Mouse (Mus musculus): ENCODE results near the gene Abat. TPM values are rescaled to one million over a fixed set of nuclear protein-coding genes. Genes with fewer than 3 reads are reported as not detected.

The Abat gene
- polyA plus RNA-seq, 1 experiment from 2014 or later: 41.6 TPM

DNA sequence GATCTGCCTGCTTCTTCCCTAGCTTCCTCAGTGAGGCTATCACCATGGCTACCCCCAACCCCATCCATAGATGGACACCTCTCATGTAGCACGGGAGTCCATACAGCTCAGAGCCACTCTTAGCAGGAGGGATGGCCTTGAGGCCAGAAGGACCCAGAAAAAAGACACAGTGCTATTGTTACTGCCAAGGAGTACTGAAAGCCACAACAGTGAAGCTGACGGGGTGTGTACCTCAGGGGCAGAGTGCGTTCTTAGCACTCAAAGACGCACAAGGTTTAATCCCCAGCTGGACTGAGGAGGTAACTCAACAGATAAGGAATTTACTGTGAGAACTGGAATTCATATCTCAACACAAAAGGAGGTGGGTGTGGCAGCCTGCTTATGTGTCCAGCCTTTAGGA is 59.8 kb downstream of the Abat start:
- no peak overlapping the region for H3K27ac ChIP-seq (ENCODE audit: low read depth)
- no peaks in the 10 kb centered on the region for H3K9me3 ChIP-seq (ENCODE audit: control insufficient read depth, low read length)
- no peak overlapping the region for H3K4me2 ChIP-seq (ENCODE audit: low read length)
- no peaks in the 10 kb centered on the region for H3K27me3 ChIP-seq (replicated peaks; ENCODE audit: control insufficient read depth, insufficient read depth, low read length)
- DNase-seq (ENCODE audit: low spot score) (peak; percentile 42), ATAC-seq (replicated peaks; ENCODE audit: low FRiP score, low TSS enrichment, low read depth) (no peak)
- no peak overlapping the region for H3K9ac ChIP-seq (ENCODE audit: low read length)
- WGBS: 81% methylated on average over 4 of the region's 4 CpGs
- H3K36me3 ChIP-seq (ENCODE audit: control insufficient read depth, insufficient read depth, low read length): peaks cover 15% of the 10 kb centered on the region; the same call in 1 of the 2 replicates
- 0 out of 2 replicates have a peak, but pooled peaks cover 6% of the 10 kb centered on the region for H3K4me1 ChIP-seq (replicated peaks; ENCODE audit: control insufficient read depth, insufficient read depth, low read length)
- no peak overlapping the region for H3K4me3 ChIP-seq (ENCODE audit: low read depth, low read length)

DNA sequence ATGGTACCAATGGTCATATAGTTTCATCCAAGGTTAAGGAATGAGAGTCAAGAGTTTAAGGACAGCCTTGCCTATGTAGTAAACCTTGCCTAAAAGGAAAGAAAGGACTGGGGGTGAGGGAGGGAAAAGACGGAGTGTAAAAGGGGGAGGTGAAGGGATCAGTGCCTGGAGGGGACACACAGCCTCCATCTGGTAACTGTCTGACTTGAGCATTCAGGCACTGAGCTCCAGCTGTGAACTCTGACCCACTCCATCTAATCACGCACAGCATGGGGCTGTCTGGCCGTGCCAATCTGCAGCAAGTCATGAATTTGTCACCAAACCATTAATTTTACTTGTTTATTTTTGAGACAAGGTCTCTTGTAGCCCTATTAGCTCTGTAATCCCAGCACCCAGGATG is 60.5 kb downstream of the Abat start:
- peaks cover 21% of the 10 kb centered on the region; the same call in 1 of the 2 replicates for H3K36me3 ChIP-seq (ENCODE audit: control insufficient read depth, insufficient read depth, low read length)
- 0 out of 2 replicates have a peak, but pooled peaks cover 6% of the 10 kb centered on the region for H3K4me1 ChIP-seq (replicated peaks; ENCODE audit: control insufficient read depth, insufficient read depth, low read length)
- H3K4me2 ChIP-seq (ENCODE audit: low read length): no peak overlapping the region
- no peak overlapping the region for H3K9ac ChIP-seq (ENCODE audit: low read length)
- no peaks in the 10 kb centered on the region for H3K9me3 ChIP-seq (ENCODE audit: control insufficient read depth, low read length)
- no peak overlapping the region for H3K27ac ChIP-seq (ENCODE audit: low read depth)
- DNase-seq (ENCODE audit: low spot score) (no peak), ATAC-seq (replicated peaks; ENCODE audit: low FRiP score, low TSS enrichment, low read depth) (no peak)
- H3K27me3 ChIP-seq (replicated peaks; ENCODE audit: control insufficient read depth, insufficient read depth, low read length): no peaks in the 10 kb centered on the region
- H3K4me3 ChIP-seq (ENCODE audit: low read depth, low read length): no peak overlapping the region
- 29% methylated on average over 3 of the region's 3 CpGs for WGBS

DNA sequence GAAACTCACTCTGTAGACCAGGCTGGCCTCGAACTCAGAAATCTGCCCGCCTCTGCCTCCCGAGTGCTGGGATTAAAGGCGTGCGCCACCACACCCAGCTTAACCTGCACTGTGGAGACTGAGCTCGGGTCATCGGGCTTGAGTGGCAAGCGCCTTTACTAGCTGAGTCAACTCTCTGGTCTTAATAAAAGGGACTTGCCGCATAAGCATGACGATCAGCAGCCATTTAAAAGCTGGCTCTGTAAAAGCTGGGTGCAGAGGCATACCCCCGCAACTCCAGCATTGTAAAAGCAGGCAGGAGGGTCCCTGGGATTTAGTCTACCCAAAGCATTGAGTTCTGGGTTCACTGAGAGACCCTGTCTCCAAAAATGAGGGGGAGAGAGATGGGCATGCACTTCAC is 61.1 kb downstream of the Abat start:
- ATAC-seq (replicated peaks; ENCODE audit: low FRiP score, low TSS enrichment, low read depth) (no peak), DNase-seq (ENCODE audit: low spot score) (peak; percentile 48)
- WGBS: 90% methylated on average over 11 of the region's 11 CpGs
- no peak overlapping the region for H3K4me2 ChIP-seq (ENCODE audit: low read length)
- 0 out of 2 replicates have a peak, but pooled peaks cover 5% of the 10 kb centered on the region for H3K4me1 ChIP-seq (replicated peaks; ENCODE audit: control insufficient read depth, insufficient read depth, low read length)
- no peaks in the 10 kb centered on the region for H3K27me3 ChIP-seq (replicated peaks; ENCODE audit: control insufficient read depth, insufficient read depth, low read length)
- no peak overlapping the region for H3K27ac ChIP-seq (ENCODE audit: low read depth)
- no peaks in the 10 kb centered on the region for H3K9me3 ChIP-seq (ENCODE audit: control insufficient read depth, low read length)
- no peak overlapping the region for H3K4me3 ChIP-seq (ENCODE audit: low read depth, low read length)
- H3K36me3 ChIP-seq (ENCODE audit: control insufficient read depth, insufficient read depth, low read length): peaks cover 21% of the 10 kb centered on the region; the same call in 1 of the 2 replicates
- no peak overlapping the region for H3K9ac ChIP-seq (ENCODE audit: low read length)

DNA sequence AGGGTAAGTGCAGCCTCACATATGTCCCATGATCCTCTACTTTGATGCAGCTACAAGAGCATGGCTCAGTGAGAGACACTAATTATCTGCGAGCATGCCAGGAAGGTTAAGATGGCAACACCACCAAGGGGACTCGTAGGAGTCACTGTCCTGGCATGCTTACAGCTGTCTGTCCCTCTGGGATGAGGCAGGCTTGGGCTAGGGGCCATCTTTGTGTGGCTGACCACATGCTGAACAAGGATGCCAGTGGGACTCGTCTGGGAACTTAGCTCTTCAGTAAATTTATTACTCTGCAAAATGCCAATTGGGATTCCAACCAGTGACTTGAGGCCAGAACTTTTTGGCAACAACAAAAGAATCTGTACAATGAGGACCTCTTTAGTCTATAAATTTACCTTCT is 62.9 kb downstream of the Abat start:
- DNase-seq (ENCODE audit: low spot score) (peak; percentile 42), ATAC-seq (replicated peaks; ENCODE audit: low FRiP score, low TSS enrichment, low read depth) (no peak)
- Histone ChIP-seq H3K9me3 (ENCODE audit: control insufficient read depth, low read length) (no peaks in the 10 kb centered on the region), H3K36me3 (ENCODE audit: control insufficient read depth, insufficient read depth, low read length) (peaks cover 21% of the 10 kb centered on the region; the same call in 1 of the 2 replicates), H3K4me2 (ENCODE audit: low read length) (no peak overlapping the region), H3K27me3 (replicated peaks; ENCODE audit: control insufficient read depth, insufficient read depth, low read length) (no peaks in the 10 kb centered on the region), H3K9ac (ENCODE audit: low read length) (no peak overlapping the region), H3K4me1 (replicated peaks; ENCODE audit: control insufficient read depth, insufficient read depth, low read length) (no peaks in the 10 kb centered on the region), H3K27ac (ENCODE audit: low read depth) (no peak overlapping the region), H3K4me3 (ENCODE audit: low read depth, low read length) (no peak overlapping the region)
- 78% methylated on average over 3 of the region's 3 CpGs for WGBS

DNA sequence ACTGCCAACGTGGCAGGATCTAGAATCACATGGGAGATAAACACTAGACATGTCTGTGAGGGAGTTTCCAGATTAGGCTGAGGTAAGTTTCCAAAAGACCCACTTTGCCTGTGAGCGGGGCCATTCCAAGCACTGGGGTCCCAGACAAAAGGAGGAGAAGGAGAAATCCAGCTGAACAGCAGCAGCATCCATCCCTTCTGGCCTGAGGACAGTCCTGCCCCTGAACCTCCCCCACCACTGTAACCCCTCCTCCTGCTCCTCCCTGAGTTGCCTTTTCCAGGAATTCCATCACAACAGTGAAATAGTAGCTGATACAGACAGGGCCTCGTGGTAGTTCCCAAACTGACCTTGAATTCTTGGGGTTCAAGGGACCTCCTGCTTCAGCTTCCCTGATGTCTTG is 63.7 kb downstream of the Abat start:
- DNase-seq (ENCODE audit: low spot score) (no peak), ATAC-seq (replicated peaks; ENCODE audit: low FRiP score, low TSS enrichment, low read depth) (no peak)
- no peaks in the 10 kb centered on the region for H3K4me1 ChIP-seq (replicated peaks; ENCODE audit: control insufficient read depth, insufficient read depth, low read length)
- H3K27me3 ChIP-seq (replicated peaks; ENCODE audit: control insufficient read depth, insufficient read depth, low read length): no peaks in the 10 kb centered on the region
- 72% methylated on average over 3 of the region's 3 CpGs for WGBS
- H3K9me3 ChIP-seq (ENCODE audit: control insufficient read depth, low read length): no peaks in the 10 kb centered on the region
- no peak overlapping the region for H3K27ac ChIP-seq (ENCODE audit: low read depth)
- H3K4me3 ChIP-seq (ENCODE audit: low read depth, low read length): no peak overlapping the region
- no peak overlapping the region for H3K4me2 ChIP-seq (ENCODE audit: low read length)
- peaks cover 21% of the 10 kb centered on the region; the same call in 1 of the 2 replicates for H3K36me3 ChIP-seq (ENCODE audit: control insufficient read depth, insufficient read depth, low read length)
- no peak overlapping the region for H3K9ac ChIP-seq (ENCODE audit: low read length)

DNA sequence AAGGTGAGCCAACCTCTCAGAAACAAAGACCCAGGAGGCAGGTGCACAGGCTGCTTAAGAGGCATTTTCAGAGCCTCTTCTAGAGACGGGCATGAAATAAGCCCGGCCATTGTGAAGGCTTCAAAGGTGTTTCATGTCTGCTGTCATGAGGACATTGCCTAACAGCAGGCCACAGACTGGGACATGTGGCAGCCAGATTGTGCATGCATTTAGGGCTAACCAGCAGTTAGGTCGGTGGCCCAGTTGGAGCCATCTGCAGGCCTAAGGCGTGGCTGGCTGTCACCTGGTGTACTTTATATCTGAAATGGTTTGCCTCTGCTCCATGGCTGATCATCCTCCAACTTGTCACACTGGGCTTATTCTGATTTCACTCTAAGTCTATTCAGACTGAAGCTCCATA is 65.1 kb downstream of the Abat start:
- H3K4me2 ChIP-seq (ENCODE audit: low read length): no peak overlapping the region
- H3K9ac ChIP-seq (ENCODE audit: low read length): no peak overlapping the region
- no peaks in the 10 kb centered on the region for H3K27me3 ChIP-seq (replicated peaks; ENCODE audit: control insufficient read depth, insufficient read depth, low read length)
- DNase-seq (ENCODE audit: low spot score) (no peak), ATAC-seq (replicated peaks; ENCODE audit: low FRiP score, low TSS enrichment, low read depth) (no peak)
- no peak overlapping the region for H3K27ac ChIP-seq (ENCODE audit: low read depth)
- H3K4me1 ChIP-seq (replicated peaks; ENCODE audit: control insufficient read depth, insufficient read depth, low read length): no peaks in the 10 kb centered on the region
- H3K9me3 ChIP-seq (ENCODE audit: control insufficient read depth, low read length): 0 out of 2 replicates have a peak, but pooled peaks cover 3% of the 10 kb centered on the region
- peaks cover 28% of the 10 kb centered on the region for H3K36me3 ChIP-seq (ENCODE audit: control insufficient read depth, insufficient read depth, low read length)
- 75% methylated on average over 4 of the region's 4 CpGs for WGBS
- H3K4me3 ChIP-seq (ENCODE audit: low read depth, low read length): no peak overlapping the region

DNA sequence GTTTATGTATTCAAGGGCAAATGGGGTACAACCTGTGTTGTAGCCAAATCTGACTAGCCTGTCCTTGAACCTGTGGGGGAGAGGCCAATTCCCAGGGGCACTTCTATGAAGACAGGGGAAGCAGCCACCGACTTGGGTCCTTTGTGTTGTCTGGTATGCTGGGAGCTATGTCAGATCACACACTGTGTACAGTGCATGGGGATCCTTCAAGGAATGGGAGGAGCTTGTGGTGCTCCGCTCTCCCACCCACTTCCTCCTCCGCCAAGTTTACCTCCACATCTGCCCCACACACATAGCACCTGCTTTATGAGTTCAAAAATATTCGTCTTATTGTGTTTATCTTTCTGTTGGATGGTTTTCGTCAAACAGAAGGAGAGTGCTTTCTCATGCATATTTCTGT is 66.3 kb downstream of the Abat start:
- Histone ChIP-seq H3K4me2 (ENCODE audit: low read length) (no peak overlapping the region), H3K36me3 (ENCODE audit: control insufficient read depth, insufficient read depth, low read length) (peaks cover 33% of the 10 kb centered on the region; the same call in 1 of the 2 replicates), H3K4me1 (replicated peaks; ENCODE audit: control insufficient read depth, insufficient read depth, low read length) (no peaks in the 10 kb centered on the region), H3K27ac (ENCODE audit: low read depth) (no peak overlapping the region), H3K9me3 (ENCODE audit: control insufficient read depth, low read length) (0 out of 2 replicates have a peak, but pooled peaks cover 3% of the 10 kb centered on the region), H3K27me3 (replicated peaks; ENCODE audit: control insufficient read depth, insufficient read depth, low read length) (no peaks in the 10 kb centered on the region), H3K4me3 (ENCODE audit: low read depth, low read length) (no peak overlapping the region), H3K9ac (ENCODE audit: low read length) (no peak overlapping the region)
- ATAC-seq (replicated peaks; ENCODE audit: low FRiP score, low TSS enrichment, low read depth) (peak; percentile 74; the same call in 1 of the 2 replicates), DNase-seq (ENCODE audit: low spot score) (peak; percentile 46)
- WGBS: 48% methylated on average over 5 of the region's 5 CpGs

- Histone ChIP-seq H3K36me3 (ENCODE audit: control insufficient read depth, insufficient read depth, low read length) (peaks cover 44% of the 10 kb centered on the region), H3K27ac (ENCODE audit: low read depth) (no peak overlapping the region), H3K27me3 (replicated peaks; ENCODE audit: control insufficient read depth, insufficient read depth, low read length) (no peaks in the 10 kb centered on the region), H3K4me1 (replicated peaks; ENCODE audit: control insufficient read depth, insufficient read depth, low read length) (no peaks in the 10 kb centered on the region), H3K4me3 (ENCODE audit: low read depth, low read length) (no peak overlapping the region), H3K9me3 (ENCODE audit: control insufficient read depth, low read length) (0 out of 2 replicates have a peak, but pooled peaks cover 3% of the 10 kb centered on the region), H3K4me2 (ENCODE audit: low read length) (no peak overlapping the region), H3K9ac (ENCODE audit: low read length) (no peak overlapping the region)
- 94% methylated on average over 6 of the region's 6 CpGs for WGBS
- DNase-seq (ENCODE audit: low spot score): no peak
- ATAC-seq (replicated peaks; ENCODE audit: low FRiP score, low TSS enrichment, low read depth): no peak
Measured at GRCm38 (mm10) chr16:8581661-8582239, 68.5 kb downstream of the Abat start.

All from intestine, embryonic 14.5 days (tissue).